Mouse (Mus musculus): ENCODE data around the gene Gstt4. TPM values are rescaled to one million over a fixed set of nuclear protein-coding genes. Genes with fewer than 3 reads are reported as not detected.
A peak's percentile ranks its signal among the peaks of the same experiment; 100 is the strongest.

Gstt4 gene
- total and polyA plus RNA-seq, 3 experiments: not detected

DNA sequence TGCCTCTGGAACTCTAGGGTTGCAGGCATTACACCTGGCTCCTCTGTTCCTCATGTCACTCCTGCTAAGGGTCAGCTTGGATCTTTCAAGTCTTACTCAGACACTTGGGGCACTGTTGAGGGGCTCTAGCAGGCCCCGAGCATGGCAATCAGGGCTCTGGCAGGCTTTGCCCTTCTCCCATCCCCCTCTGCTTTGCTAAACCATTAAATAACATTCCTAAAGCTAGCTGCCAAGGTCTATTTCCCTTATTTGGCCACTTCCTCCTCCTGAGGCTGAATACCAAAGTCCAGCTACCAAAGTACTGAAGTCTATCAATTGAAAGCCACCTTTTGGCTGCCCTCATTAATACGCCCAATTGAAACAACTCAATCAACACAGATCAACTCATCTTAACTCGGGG, 27.5 kb downstream of the Gstt4 start:
- Histone ChIP-seq H3K27ac (ENCODE audit: control insufficient read depth, low read depth, low read length) (no peak overlapping the region), H3K36me3 (ENCODE audit: control insufficient read depth in 1 of 2, insufficient read depth in 2 of 2, low read length in 2 of 2) (peaks cover 0 to 2% of the 10 kb centered on the region in 2 experiments; a peak in 1 of 4 replicates), H3K9ac (ENCODE audit: control insufficient read depth, low read depth, low read length, poor library complexity, severe bottlenecking) (no peak overlapping the region), H3K4me3 (ENCODE audit: control insufficient read depth in 1 of 2, insufficient read depth in 1 of 2, low read depth in 2 of 2, low read length in 2 of 2) (no peak overlapping the region), H3K4me1 (ENCODE audit: control insufficient read depth in 1 of 2, insufficient read depth in 2 of 2, low read length in 2 of 2) (peaks cover 0 to 10% of the 10 kb centered on the region in 2 experiments; a peak in 3 of 4 replicates), H3K79me2 (ENCODE audit: control insufficient read depth, insufficient read depth, low read length, poor library complexity) (no peaks in the 10 kb centered on the region), H3K27me3 (ENCODE audit: control insufficient read depth in 1 of 2, insufficient read depth in 2 of 2, low read length in 2 of 2) (no peaks in the 10 kb centered on the region; a peak in 1 of 4 replicates), H3K9me3 (replicated peaks; ENCODE audit: insufficient read depth, low read length) (no peaks in the 10 kb centered on the region)
- no peak for TF ChIP-seq ELF1 (IDR thresholded peaks at IDR 0.05; ENCODE audit: low read depth, low read length)
- no peak for TF ChIP-seq BHLHE40 (IDR thresholded peaks at IDR 0.05; ENCODE audit: borderline replicate concordance, low read depth, low read length)
- TF ChIP-seq ZKSCAN1 (IDR thresholded peaks at IDR 0.05; ENCODE audit: low read depth, low read length): no peak
- no peak for TF ChIP-seq E2F4 (IDR thresholded peaks at IDR 0.05; ENCODE audit: borderline replicate concordance, low read depth, low read length)
- TF ChIP-seq CHD2 (IDR thresholded peaks at IDR 0.05; ENCODE audit: low read length): no peak
- TF ChIP-seq USF2 (IDR thresholded peaks at IDR 0.05; ENCODE audit: borderline replicate concordance in 1 of 2, insufficient read depth in 1 of 2, low read depth in 1 of 2, low read length in 2 of 2): no peak
- no peak for TF ChIP-seq ETS1 (IDR thresholded peaks at IDR 0.05; ENCODE audit: low read depth, low read length)
- no peak for TF ChIP-seq CTCF (IDR thresholded peaks at IDR 0.05 in 2 of 3, conservative IDR thresholded peaks at IDR 0.05 in 1 of 3; ENCODE audit: control insufficient read depth in 1 of 3, insufficient read depth in 1 of 3, low read depth in 2 of 3, low read length in 3 of 3, poor library complexity in 1 of 3, severe bottlenecking in 1 of 3)
- TF ChIP-seq TBP (IDR thresholded peaks at IDR 0.05; ENCODE audit: low read depth, low read length): no peak
- TF ChIP-seq MYB (IDR thresholded peaks at IDR 0.05; ENCODE audit: low read depth, low read length): no peak
- no peak for TF ChIP-seq UBTF (IDR thresholded peaks at IDR 0.05; ENCODE audit: borderline replicate concordance, insufficient read depth, low read depth, low read length)
- no peak for TF ChIP-seq TAL1 (IDR thresholded peaks at IDR 0.05; ENCODE audit: low read length)
- TF ChIP-seq MYC (IDR thresholded peaks at IDR 0.05; ENCODE audit: low read depth, low read length): no peak
- no peak for TF ChIP-seq GATA1 (IDR thresholded peaks at IDR 0.05; ENCODE audit: low read depth, low read length)
- TF ChIP-seq CHD1 (IDR thresholded peaks at IDR 0.05; ENCODE audit: low read depth, low read length): no peak
- TF ChIP-seq TCF12 (IDR thresholded peaks at IDR 0.05; ENCODE audit: low read depth, low read length): no peak
- TF ChIP-seq POLR2AphosphoS2 (IDR thresholded peaks at IDR 0.05; ENCODE audit: low read length): no peak
- no peak for DNase-seq (ENCODE audit: low read depth, low spot score)

DNA sequence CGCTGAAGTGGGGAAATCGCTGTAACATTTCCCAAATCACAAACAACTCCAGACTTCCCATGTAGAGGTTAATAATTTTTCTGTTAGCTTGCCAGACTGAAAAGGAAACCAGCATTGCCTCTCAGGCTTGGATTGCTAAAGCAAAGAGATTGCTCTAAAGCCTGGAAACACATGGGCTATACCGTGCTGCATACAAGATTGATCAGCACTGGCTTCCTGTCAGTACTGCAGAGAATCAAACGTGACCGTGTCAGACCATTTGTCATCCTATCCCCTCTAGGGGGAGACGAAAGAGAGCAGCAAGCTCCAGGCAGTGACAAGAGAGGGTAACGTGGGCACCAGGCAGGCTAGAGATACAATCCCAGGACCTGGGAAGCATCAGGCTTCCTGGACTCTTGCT, 31.6 kb downstream of the Gstt4 start:
- DNase-seq (ENCODE audit: low read depth, low spot score): peak; percentile 14
- TF ChIP-seq MYB (IDR thresholded peaks at IDR 0.05; ENCODE audit: low read depth, low read length) (no peak), JUND (IDR thresholded peaks at IDR 0.05; ENCODE audit: low read depth, low read length) (no peak), ZKSCAN1 (IDR thresholded peaks at IDR 0.05; ENCODE audit: low read depth, low read length) (no peak), CTCF (IDR thresholded peaks at IDR 0.05 in 2 of 3, conservative IDR thresholded peaks at IDR 0.05 in 1 of 3; ENCODE audit: control insufficient read depth in 1 of 3, insufficient read depth in 1 of 3, low read depth in 2 of 3, low read length in 3 of 3, poor library complexity in 1 of 3, severe bottlenecking in 1 of 3) (peak in 1 of 3 experiments; percentile 17; a peak in 1 of 6 replicates), USF2 (IDR thresholded peaks at IDR 0.05; ENCODE audit: borderline replicate concordance in 1 of 2, insufficient read depth in 1 of 2, low read depth in 1 of 2, low read length in 2 of 2) (no peak), POLR2AphosphoS2 (IDR thresholded peaks at IDR 0.05; ENCODE audit: low read length) (no peak), KAT2A (conservative IDR thresholded peaks at IDR 0.05; ENCODE audit: low read depth, low read length) (no peak), SMC3 (IDR thresholded peaks at IDR 0.05; ENCODE audit: low read depth, low read length) (0 out of 2 replicates have a peak, but pooled peaks have one; percentile 10), UBTF (IDR thresholded peaks at IDR 0.05; ENCODE audit: borderline replicate concordance, insufficient read depth, low read depth, low read length) (no peak), MAZ (IDR thresholded peaks at IDR 0.05; ENCODE audit: low read depth, low read length) (no peak), MXI1 (IDR thresholded peaks at IDR 0.05; ENCODE audit: low read depth, low read length) (no peak), TCF12 (IDR thresholded peaks at IDR 0.05; ENCODE audit: low read depth, low read length) (no peak), BHLHE40 (IDR thresholded peaks at IDR 0.05; ENCODE audit: borderline replicate concordance, low read depth, low read length) (no peak), GATA1 (IDR thresholded peaks at IDR 0.05; ENCODE audit: low read depth, low read length) (no peak), POLR2A (IDR thresholded peaks at IDR 0.05; ENCODE audit: control insufficient read depth in 1 of 2, insufficient read depth in 1 of 2, low read depth in 1 of 2, low read length in 2 of 2, poor library complexity in 1 of 2) (no peak), MYC (IDR thresholded peaks at IDR 0.05; ENCODE audit: low read depth, low read length) (no peak), CHD1 (IDR thresholded peaks at IDR 0.05; ENCODE audit: low read depth, low read length) (no peak)
- no peak overlapping the region for H3K27ac ChIP-seq (ENCODE audit: control insufficient read depth, low read depth, low read length)
- no peaks in the 10 kb centered on the region for H3K79me2 ChIP-seq (ENCODE audit: control insufficient read depth, insufficient read depth, low read length, poor library complexity)
- H3K9me3 ChIP-seq (replicated peaks; ENCODE audit: insufficient read depth, low read length): no peaks in the 10 kb centered on the region
- no peak overlapping the region for H3K4me3 ChIP-seq (ENCODE audit: control insufficient read depth in 1 of 2, insufficient read depth in 1 of 2, low read depth in 2 of 2, low read length in 2 of 2)
- H3K4me1 ChIP-seq (ENCODE audit: control insufficient read depth in 1 of 2, insufficient read depth in 2 of 2, low read length in 2 of 2): peaks cover 0 to 4% of the 10 kb centered on the region in 2 experiments; a peak in 1 of 4 replicates
- H3K36me3 ChIP-seq (ENCODE audit: control insufficient read depth in 1 of 2, insufficient read depth in 2 of 2, low read length in 2 of 2): no peaks in the 10 kb centered on the region
- no peak overlapping the region for H3K9ac ChIP-seq (ENCODE audit: control insufficient read depth, low read depth, low read length, poor library complexity, severe bottlenecking)
- H3K27me3 ChIP-seq (ENCODE audit: control insufficient read depth in 1 of 2, insufficient read depth in 2 of 2, low read length in 2 of 2): peaks cover 3% of the 10 kb centered on the region in 2 experiments; a peak in 3 of 4 replicates
